Mouse (Mus musculus) frontal cortex, adult 2 months (tissue): ENCODE data around the gene Wipf1. TPM values are rescaled to one million over a fixed set of nuclear protein-coding genes. Genes with fewer than 3 reads are reported as not detected.
"Not testable (repeated sequence)": the region's sequence is repeated elsewhere in the genome, so short reads cannot be mapped to it uniquely, and the experiment has no call there.

Source experiments
- DNase-seq, 2 experiments: peaks; one replicate each; pipeline ENCODE4 v3.0.0; 2022; ENCODE audit warnings: low spot score in 1 of 2; ENCODE audit errors: extremely low spot score in 1 of 2
- polyA plus RNA-seq: library from polyadenylated mRNA; depleted of rRNA; stranded (reverse); fragments of >200 nt; gene quantifications from 2 replicates; pipeline ENCODE4 v1.2.3, GENCODE M21; 2012; rRNA removed

Wipf1 gene
- polyA plus RNA-seq = 5.1 and 5.3 TPM in 2 replicates

- peak in 1 of 2 experiments; percentile 73 for DNase-seq
These were observed at the start of gene Wipf1 for GRCm38 (mm10) chr2:73529356-73530330. Gene Wipf1 (minus strand): TSS chr2:73529734.

- no peak for DNase-seq
These were observed 49.6 kb upstream of the Wipf1 start for GRCm38 (mm10) chr2:73579168-73579567.

GRCm38 (mm10) chr2:73574418-73574817, 44.9 kb upstream of the Wipf1 start:
- no peak for DNase-seq

DNA sequence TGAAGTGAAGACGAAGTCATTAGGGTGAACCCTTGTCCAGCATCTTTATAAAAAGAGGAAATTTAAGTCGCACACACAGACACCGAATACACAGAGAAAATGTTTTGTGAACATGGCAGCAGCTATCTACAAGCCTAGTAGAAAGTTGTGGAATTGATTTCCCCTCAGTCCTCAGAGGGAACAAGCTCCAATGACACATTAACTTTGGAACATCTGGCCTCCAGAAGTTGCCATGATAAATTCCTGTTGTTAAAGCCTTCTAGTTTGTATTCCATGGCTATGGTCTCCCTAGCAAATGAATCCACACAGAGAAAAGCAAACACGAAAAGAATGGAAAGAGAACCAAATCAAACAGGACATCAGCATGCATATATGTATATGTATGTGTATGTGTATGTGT, 44.0 kb upstream of the Wipf1 start:
- DNase-seq = no peak

DNA sequence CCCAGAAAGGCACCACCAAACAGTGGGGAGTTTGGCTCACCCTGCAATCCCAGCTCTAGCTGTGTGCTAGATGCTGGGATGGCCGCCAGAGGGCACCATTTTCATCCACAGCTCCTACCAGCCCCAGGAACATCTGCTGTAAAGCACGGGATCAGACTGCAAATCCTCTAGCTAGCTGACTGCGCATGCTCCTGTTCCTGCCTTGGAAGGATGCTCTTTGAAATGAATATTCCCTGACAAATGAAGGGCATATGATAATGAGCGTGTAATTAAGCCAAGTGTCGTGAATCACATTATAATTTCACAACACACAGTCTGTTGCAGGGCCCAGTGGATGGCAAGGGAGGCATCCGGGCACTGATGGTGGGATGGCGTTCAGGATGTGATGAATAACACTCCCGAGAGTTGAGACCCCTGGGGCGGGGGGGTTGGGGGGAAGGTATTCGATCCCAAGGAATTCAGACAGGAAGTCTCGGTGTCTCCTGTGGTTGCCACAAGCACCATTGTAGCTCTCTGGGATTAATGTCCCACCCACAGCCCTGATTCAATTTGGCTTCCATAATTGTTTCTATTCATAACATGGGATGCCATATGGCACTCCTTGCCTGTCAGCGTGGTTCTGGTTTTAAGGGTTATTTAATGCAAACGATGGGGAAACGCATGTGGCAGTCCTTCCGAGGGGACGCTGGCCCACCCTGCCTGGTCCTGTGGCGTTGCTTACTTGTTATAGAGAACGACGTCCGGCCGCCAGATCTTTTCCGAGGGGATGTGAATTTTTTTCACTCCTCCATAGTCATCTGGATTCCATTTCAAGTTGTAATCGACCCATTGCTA, 43.2 kb upstream of the Wipf1 start:
- DNase-seq = peak; percentile 90 to 94

GRCm38 (mm10) chr2:73571901-73572300, 42.4 kb upstream of the Wipf1 start:
- no peak for DNase-seq

GRCm38 (mm10) chr2:73571304-73571703, 41.8 kb upstream of the Wipf1 start:
- DNase-seq = no peak

- peak in 1 of 2 experiments; percentile 83 for DNase-seq
These were observed 37.6 kb upstream of the Wipf1 start for GRCm38 (mm10) chr2:73566989-73567605.

- no peak for DNase-seq
These were observed 36.6 kb upstream of the Wipf1 start for GRCm38 (mm10) chr2:73566162-73566561.

DNA sequence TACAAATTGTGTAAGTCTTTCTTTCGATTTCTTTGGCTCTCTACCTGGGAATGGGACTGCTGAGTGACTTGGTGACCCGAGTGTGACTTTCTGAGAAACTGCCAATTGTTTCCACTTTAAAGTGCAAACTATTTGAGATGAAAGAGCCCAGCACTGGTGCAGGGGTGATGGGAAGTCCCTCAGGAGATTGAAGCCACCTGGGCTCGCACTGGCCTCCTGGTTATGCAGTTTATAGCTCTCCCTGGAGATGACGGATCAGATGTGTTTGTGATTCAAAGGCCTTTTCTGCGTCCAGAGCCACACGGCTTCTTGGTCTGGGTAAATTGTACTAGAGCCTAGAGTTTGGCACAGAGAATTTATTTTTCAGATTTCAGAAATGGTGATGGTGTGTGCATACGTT, 34.2 kb upstream of the Wipf1 start:
- DNase-seq = no peak

GRCm38 (mm10) chr2:73562656-73563055, 33.1 kb upstream of the Wipf1 start:
- DNase-seq = no peak

DNA sequence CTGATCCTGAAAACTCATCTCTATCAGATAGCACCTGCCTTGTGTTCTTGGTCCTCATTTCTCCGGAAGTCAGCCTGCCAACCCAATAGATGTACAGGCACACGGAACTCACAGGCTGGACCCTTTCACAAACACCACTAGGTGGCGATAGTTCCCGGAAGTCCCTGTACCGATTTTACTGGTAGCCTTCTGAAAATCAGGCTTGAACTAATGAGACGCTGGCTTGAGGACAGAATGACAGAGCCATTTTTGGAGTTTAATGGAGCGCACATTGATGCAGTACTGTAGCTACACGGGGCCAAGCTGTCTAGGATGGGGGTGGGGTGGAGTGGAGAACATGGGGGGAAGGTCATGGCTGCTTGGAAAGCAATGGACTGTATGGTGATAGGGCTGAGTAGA, 32.1 kb upstream of the Wipf1 start:
- DNase-seq = peak in 1 of 2 experiments; percentile 65

GRCm38 (mm10) chr2:73560899-73561664, 31.5 kb upstream of the Wipf1 start:
- no peak for DNase-seq

DNA sequence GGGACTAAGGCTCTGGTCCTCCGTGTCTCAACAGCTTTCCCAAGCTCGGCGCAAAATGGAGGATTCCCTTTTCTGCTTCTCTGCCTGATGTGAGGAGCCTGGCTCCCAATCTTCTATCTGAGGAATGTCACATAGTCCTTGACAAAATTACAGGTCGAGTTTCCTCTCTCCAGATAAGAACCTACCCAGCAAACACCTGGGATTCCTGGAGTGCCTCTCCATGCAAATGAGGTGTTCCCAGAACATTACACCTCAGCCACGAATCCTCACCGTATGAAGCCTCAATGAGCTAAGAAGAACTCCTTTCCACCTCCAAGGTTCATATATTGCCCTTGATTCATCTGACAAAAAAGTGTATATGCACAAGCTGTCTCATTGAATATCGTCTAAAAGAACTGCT, 30.9 kb upstream of the Wipf1 start:
- DNase-seq = no peak

DNA sequence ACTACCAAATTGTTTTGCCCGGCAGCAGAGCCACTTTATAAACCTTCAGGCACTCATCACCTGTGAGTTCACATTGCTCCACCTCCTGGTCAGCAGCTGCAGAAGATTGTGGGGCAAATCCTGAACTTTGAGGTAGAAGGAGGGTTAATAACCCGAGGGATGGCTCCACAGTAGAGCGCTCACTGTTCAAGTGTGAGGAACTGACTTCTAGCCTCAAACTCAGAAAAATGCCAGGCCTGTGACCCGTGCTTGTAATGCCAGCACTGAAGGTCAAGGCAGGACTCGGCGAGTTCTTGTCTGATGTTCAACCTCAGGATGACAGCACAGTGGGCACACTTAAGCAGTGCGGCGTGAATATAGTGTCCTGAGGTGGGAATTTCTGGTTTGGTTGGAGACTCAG, 28.4 kb upstream of the Wipf1 start:
- no peak for DNase-seq

GRCm38 (mm10) chr2:73557061-73557460, 27.5 kb upstream of the Wipf1 start:
- DNase-seq = not testable (repeated sequence)

- DNase-seq = no peak
These were observed 24.9 kb upstream of the Wipf1 start for GRCm38 (mm10) chr2:73554389-73554788.

DNA sequence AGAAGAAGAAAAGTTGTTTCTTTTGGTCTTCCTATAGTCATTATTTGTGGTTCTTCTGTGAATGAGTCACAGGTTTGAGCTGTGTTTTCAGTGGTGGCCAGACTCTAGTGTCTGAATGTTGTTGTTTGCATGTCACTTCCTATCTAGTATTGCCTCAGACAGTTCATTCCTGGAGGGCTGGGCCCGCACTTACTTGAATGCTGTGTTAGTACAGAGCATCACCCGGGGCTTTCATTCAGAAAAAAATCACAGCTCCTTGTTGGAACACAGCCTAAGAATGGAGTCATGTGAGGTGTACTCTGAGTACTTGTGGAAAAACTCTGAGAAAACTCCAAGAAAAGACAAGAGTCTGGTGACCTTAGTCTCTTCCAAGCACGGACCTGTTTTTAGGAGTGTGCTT, 23.4 kb upstream of the Wipf1 start:
- DNase-seq = no peak

DNA sequence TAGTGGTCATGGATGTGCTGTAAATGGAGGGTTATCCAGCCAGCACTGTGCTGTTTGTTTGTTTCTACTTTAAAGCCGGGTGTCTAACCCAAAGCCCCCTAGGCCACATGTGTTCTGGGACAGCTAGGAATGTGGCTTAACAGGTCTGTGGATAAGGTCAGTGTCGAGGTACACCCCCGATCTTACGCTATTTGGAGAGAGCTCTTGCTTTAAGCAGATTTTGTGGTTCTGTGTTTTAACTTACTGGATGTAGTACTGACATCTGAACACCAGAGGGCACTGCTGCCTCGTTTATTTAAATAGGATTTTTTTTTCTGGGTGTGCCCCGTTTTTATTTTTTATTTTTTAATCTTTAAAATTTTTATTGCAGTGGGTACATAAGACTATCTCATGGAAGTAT, 21.2 kb upstream of the Wipf1 start:
- DNase-seq = peak in 1 of 2 experiments; percentile 76

- no peak for DNase-seq
These were observed 19.0 kb upstream of the Wipf1 start for GRCm38 (mm10) chr2:73548542-73548941.
